Mouse (Mus musculus) lung, postnatal 0 days (tissue): Measurements from ENCODE around the gene Pax8.

Source experiments
- CTCF ChIP-seq: IDR thresholded peaks from 2 replicates; pipeline ENCODE4 v1.5.1; 2016; ENCODE audit warnings: antibody characterized with exemption, mild to moderate bottlenecking
- EP300 ChIP-seq: IDR thresholded peaks from 2 replicates; pipeline ENCODE4 v1.6.1; 2016; ENCODE audit warnings: antibody characterized with exemption, mild to moderate bottlenecking, control low read depth

- TF ChIP-seq CTCF (no peak), EP300 (no peak)
Measured at GRCm38 (mm10) chr2:24387361-24388283, 87.8 kb downstream of the Pax8 start.
